Mouse (Mus musculus) spleen, adult 2 months (tissue): ENCODE results near the gene Brd4.

Source experiments
- CTCF ChIP-seq: fragments of 200-500 bp; IDR thresholded peaks from 2 replicates; pipeline ENCODE4 v1.5.1; 2011; ENCODE audit warnings: mild to moderate bottlenecking, inconsistent platforms; ENCODE audit not compliant: insufficient read depth, insufficient read length, insufficient replicate concordance; ENCODE audit errors: extremely low read depth
- POLR2A ChIP-seq: fragments of 200-500 bp; IDR thresholded peaks from 2 replicates; pipeline ENCODE4 v1.6.1; 2011; ENCODE audit warnings: low read depth, low read length, inconsistent platforms

GRCm38 (mm10) chr17:32247616-32248015, 36.9 kb downstream of the Brd4 start:
- TF ChIP-seq POLR2A, result no peak
- TF ChIP-seq CTCF, result no peak
